Mouse (Mus musculus) thymus, postnatal 25 days (tissue): ENCODE data around the gene Il1rl2.

ENCODE experiments used
- DNase-seq: peaks from one replicate; pipeline ENCODE4 v3.0.0; 2022

The Il1rl2 gene

DNA sequence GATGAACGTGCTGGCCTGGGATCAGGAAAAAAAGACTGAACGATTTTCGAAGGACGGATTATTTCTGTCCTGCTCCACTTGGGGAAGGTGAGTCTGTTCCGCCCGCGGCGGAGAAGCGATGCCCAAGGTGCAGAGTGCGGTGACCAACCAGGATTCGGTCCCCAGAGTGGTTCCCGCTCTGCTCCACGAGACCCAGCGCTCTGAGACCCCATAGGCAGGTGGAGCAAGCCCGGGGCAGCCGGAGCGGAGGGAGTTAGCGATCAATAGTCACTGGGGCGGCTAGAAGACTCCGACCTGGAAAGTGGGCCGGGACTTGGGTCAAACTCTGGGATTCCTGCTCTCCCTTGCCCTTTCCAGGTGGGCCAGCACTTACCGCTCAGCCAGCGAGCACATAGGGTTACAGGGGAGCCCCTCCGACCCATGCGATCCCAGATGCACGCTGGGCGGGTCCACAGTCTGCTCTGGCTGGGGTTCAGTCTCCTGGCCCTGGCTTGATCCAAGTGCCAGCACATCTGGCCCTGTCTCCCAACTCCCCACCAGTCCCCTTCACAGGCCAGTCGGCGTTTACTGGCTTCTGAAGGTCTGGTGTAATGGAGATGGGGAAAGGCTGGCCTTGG, 1.4 kb downstream of the Il1rl2 start:
- no peak for DNase-seq

GRCm38 (mm10) chr1:40327604-40328003, 3.2 kb downstream of the Il1rl2 start:
- no peak for DNase-seq

GRCm38 (mm10) chr1:40329526-40329925, 5.1 kb downstream of the Il1rl2 start:
- no peak for DNase-seq

DNA sequence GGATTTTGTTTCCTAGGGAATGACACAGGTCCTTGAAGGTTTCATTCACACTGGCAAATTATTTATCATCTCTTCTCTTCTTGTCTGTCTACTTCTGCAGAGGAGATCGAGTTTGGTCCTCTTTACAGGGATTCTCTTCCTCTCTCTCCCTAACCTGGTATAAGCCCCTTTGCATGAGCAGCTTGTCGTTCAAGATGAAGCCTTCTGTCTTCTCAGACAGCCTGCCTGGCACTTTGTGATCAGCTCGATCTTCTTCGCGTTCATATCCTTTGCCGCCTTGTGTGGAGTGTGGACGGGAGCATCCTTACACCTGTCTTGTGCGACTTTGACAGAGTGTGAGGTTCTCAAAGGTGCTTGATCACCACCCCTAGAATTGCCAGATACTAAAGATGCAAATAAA, 5.8 kb downstream of the Il1rl2 start:
- no peak for DNase-seq

DNA sequence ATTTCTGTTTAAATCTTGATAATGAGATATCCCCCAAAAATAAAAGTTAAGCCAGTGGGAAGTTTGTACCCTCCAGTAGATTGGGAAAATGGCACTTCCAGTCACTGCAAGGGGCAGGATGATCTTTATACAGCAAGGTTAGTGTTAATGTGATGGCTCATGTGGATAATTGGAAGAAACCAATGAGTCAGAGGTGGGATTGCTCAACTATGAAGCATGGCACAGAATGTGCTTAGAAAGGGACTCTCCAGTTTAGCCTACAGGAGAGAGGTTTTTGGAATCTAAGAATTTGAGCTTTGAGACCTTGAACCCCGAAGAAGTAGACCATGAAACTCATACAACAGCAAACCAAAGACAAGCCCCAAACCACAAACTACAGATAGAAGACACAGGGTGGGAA, 14.9 kb downstream of the Il1rl2 start:
- DNase-seq: no peak

DNA sequence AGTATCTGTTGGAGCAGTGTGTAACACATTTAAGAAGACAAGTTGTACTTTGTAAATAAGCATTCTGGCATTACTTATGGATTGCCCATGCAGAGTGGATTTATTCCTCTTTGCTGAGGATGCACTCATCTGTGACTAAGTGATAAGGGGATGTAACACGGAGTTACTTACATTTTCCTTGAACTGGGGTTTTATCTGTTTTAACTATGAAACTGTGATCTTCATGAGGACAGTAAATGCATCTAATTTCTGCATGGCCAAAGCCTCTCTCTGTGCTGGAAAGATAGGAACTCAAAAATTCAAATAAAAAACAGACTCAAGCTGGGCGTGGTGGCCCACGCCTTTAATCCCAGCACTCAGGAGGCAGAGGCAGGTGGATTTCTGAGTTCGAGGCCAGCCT, 15.7 kb downstream of the Il1rl2 start:
- DNase-seq: no peak

DNA sequence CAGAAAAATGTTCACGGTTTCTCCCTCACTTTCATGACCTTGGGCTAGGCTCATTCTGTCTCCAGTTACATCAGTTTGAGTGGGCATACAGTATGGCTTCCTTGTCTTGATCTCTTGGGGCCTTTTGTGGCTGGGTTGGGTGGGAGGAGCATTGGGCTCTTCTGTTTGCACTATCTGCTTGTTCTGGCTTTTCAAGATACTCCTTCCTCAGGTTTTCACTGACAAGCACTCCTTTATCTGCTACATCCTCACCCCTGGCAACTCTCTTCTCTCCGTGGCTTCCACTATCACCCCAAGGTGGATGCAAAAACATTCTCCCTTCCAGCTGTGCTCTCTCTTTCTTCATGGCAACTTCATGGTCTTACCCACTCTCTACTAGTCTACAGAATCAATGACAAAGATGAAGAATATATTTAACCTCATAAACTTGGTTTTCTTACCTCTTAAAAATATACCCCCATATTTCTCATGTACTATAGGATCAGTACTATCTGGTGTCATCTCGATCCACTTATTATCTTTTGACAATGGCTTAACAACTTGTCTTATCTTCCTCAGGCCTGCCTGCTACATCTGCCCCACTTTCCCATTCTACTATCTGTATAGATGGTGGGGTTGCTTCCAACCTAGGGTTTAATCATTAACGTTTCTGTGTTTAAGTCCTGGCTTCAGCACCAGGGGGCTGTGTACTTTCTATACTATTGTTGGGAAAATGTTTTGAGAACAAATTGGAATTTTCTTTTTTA, 27.9 kb downstream of the Il1rl2 start:
- no peak for DNase-seq

DNA sequence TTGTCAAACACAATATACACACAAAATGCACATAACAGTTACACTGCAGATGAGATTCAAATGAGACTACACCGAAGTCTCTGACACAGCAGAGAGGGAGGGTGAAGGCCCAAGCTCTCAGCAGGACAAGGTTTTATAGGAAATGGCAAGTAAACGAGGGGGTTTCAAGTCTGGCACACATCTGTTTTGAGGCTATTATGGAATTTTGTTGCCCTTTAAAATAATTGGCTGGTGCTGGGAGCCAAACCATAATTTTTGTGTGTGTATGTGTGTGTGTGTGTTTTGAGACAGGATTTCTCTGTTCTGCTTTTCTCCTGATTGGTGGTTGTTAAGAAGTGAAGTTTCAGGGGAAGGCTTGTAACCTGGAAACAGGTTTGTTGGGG, 28.5 kb downstream of the Il1rl2 start:
- no peak for DNase-seq

DNA sequence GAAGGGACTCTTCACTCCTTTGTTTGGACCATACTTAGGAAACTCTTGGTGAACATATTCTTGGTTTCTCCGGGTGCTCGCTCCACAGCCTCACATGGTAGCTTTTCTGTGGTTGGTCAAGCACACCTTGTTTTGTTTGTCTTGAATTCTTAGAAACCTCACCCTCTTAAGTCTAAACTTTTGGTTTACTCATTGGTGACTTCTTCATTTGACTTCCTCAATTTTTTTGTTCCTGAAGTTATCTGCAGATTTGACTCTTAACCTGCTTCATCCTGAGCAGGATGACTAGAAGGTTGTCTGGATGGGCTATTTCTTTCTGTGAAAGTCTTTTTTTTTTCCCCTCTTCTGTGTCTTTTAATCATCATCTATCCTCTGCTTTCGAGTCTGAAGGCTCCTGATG, 30.3 kb downstream of the Il1rl2 start:
- DNase-seq: no peak

- DNase-seq: no peak
Measured at GRCm38 (mm10) chr1:40355431-40355843, 31.0 kb downstream of the Il1rl2 start.

DNA sequence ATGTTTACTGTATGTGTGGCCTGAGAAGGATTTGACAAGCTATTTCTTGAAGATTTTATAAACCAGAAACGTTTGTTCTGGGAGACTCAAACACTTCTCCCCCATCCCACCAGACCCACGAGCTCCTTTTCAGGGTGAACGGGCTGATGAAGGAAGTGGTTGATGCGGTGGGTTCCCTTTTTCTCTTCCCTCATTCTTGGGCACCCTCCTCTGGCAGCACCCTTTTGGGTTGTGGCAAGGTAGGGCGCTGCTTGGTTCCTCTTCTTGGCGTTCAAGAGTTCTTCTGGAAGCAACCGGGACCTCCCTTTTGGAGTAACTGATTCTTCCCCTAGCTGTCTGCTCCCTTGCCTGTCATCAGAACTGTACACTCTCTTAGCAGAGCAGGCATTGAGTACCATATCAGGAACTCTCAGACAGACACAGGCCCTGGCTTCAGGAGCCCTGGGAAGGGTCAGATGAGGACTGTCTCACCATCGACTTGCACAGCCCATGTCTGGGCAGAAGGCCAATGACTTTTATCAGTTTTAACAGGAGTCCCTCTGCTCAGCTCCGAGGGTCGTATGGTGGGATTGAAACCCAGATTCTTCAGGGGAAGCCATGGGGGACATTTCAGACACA, 31.6 kb downstream of the Il1rl2 start:
- no peak for DNase-seq

DNA sequence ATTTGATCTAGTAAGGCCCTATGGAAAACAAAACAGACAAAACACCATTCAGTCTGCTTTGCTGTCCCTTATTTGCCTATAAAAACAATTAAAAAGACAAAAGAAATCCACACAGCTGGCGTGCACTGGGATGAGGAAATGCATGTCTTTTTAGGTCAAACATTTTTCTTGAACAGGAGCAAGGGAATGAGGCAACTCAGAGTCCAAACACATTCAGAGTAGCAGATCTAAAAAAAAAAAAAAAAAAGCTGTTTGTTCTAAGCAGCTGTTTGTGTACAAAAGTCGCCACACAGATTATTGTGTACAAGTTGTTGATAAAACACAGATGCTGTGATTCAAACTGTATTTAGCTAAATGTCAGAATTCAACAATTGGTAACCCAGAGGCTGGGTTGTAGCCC, 33.5 kb downstream of the Il1rl2 start:
- no peak for DNase-seq

DNA sequence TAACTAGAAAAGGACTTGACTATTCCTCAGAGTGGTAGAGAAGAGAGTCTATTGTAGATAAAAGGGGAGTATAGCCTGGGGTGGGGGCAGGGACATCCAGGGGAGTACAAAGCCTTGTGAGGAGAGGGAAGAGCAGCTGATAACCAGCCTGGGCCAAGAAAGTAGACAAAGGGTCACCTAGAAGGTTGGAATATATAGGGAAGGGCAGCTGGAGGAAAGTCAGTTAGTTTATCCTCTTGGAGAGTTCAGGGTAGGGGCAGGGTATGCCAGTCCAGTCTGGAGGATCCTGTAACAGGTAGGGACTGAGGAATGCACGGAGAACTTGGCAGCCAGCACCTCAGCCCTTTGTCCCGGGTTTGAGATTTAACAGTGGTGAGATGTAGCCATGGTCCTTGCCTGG, 33.9 kb downstream of the Il1rl2 start:
- no peak for DNase-seq

DNA sequence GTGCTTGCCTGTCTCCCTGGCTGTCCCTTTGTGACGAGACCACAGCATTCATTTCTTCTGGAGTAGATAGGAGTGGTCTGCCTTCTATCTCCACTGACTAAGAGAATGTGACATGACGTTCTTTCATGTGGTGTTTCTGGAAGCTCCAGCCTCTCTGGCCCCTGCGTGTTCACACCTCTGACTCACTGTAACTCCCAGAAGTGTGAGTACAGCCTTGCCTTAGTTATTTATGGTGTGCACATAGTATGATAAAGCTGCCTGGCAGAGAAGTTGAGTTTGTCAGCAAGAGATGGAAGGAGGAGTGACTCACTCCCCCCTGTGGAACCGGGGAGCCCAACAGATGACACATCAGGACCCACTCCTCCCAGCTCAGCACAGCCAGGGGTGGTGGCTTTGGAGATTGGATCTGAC, 34.4 kb downstream of the Il1rl2 start:
- no peak for DNase-seq

DNA sequence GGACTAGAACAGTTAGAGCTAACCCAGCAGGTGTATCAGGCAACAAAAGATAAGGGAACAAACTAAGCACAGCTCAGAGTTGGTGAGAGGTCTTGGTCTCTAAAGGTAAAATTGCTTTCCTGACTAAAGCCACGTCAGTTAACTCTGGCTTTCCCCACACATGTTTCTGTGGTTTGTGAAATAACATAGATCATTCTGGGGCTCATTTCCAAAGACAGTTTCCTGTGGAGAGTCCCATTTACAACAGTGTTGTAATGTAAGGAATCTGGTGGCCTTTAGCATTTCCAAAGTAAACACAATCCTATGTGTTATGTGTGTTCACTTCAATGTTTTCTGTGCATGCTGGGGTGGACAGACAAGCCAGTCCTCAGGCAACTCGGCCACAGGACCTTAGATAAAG, 35.3 kb downstream of the Il1rl2 start:
- DNase-seq: no peak

DNA sequence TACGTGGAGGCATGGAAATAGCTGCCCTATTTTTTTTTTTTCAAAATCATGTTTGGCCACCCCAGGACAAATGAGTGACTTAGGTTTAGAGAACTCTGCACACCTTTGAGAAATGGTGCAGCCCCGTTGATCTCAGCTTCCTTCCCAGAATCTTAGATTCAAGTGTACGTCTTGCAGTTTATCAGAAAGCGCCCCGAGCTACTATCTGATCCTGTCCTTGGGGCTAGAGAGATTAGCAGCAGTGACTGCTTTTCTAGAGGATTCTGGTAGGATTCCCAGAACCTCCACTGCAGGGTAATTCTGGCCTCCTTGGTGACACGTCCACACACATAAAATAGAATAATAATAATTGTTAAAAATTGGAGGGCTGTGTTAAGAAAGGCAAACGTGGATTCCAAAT, 36.6 kb downstream of the Il1rl2 start:
- DNase-seq: no peak

GRCm38 (mm10) chr1:40361596-40361995, 37.2 kb downstream of the Il1rl2 start:
- no peak for DNase-seq

- DNase-seq: no peak
Measured at GRCm38 (mm10) chr1:40362784-40363183, 38.4 kb downstream of the Il1rl2 start.

DNA sequence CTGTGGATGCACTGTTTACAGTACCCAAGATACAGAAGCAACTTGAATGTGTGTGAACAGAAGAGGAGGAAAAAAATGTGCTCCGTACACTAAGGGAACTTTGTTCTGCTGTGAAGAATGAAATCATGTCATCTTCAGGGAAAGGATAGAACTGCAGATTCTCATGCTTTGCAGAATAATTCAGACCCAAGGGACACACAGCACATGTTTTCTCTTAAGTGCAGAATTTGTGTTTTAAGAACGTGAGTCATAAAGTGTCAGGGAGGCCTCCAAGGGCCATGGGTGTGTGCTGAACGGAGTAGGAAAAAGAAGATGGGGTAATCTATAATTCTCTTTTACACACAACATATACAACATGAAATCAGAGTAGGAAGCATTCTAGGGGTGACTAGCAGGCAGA, 48.5 kb downstream of the Il1rl2 start:
- no peak for DNase-seq

GRCm38 (mm10) chr1:40375148-40375547, 50.7 kb downstream of the Il1rl2 start:
- no peak for DNase-seq

GRCm38 (mm10) chr1:40376745-40377144, 52.3 kb downstream of the Il1rl2 start:
- DNase-seq: no peak

- peak; percentile 57 for DNase-seq
Measured at GRCm38 (mm10) chr1:40378794-40379193, 54.4 kb downstream of the Il1rl2 start.

DNA sequence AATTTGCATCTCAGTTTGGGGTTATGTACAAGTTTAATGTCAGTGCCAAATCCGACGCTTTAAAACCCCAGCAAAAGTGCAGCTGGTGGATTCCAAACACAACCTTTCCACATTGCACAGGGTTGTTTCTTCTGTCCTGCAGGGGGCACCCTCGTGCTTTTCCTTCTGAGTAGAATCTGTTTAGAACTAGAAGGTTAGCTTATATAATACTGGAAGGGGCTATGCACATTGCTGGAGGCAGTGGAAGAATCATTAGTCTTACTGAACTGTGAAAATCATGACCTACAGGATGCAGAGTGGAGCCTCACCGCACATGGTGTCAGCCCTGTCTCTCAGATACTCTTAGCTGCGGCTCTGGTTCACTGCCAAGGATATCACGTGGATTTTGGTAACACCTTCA, 55.7 kb downstream of the Il1rl2 start:
- peak; percentile 76 for DNase-seq

- DNase-seq: peak; percentile 15
Measured at GRCm38 (mm10) chr1:40380990-40381389, 56.6 kb downstream of the Il1rl2 start.

DNA sequence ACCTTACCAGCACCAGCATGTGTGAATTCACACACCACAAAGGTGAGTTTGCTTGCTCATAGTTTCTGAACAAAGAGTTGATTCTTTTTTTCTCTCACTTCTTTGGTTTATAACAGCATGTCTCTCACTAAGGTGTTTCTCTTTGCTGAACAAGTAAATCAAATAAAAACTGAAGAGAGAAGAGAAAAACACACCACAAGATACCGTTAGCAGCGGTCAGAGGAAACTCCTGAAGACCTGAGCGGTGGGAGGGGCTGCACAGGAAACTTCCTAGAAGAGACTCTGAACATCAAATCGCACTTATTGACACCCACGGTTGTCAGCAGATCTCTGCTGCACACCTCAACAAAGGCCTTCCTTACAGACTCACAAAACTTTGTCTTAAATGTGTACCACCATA, 58.4 kb downstream of the Il1rl2 start:
- DNase-seq: peak; percentile 19
